Mouse (Mus musculus) testis, adult 2 months (tissue): ENCODE results near the gene Slc2a9.

Source experiments
- CTCF ChIP-seq: fragments of 200-500 bp; IDR thresholded peaks from 2 replicates; pipeline ENCODE4 v1.5.1; 2012; ENCODE audit warnings: low read depth, mild to moderate bottlenecking, inconsistent platforms, low read length, moderate library complexity; ENCODE audit not compliant: control insufficient read depth, insufficient read depth, insufficient replicate concordance
- POLR2A ChIP-seq: fragments of 200-500 bp; IDR thresholded peaks from 2 replicates; pipeline ENCODE4 v1.6.1; 2012; ENCODE audit warnings: low read depth, mild to moderate bottlenecking, inconsistent platforms, low read length, moderate library complexity; ENCODE audit not compliant: control insufficient read depth

DNA sequence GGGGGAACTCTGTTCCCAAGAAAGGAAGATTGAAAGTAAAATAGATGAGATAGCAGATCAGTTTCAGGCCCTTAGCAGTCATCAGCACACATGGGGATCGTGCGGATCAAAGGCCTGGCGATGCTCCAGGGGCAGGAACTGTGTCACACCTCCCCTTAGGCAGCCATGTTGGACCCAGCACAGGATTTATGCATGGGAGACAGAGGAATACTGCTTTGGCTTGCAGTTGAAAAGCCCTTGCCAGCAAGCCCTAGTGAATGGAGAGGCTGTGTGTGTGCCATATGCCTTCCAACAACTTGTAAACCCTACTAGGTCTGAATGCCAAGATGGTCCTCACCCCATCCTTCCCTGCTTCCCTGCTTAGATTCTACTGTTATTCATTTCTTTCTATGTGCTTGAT, 54.8 kb downstream of the Slc2a9 start:
- TF ChIP-seq CTCF: no peak
- TF ChIP-seq POLR2A: no peak
